Mouse (Mus musculus): ENCODE data around the gene Ube4b.

The Ube4b gene

GRCm38 (mm10) chr4:149431887-149432286 is 5.3 kb upstream of the Ube4b start:
- WGBS: 86% methylated on average over 1 of the region's 1 CpGs

DNA sequence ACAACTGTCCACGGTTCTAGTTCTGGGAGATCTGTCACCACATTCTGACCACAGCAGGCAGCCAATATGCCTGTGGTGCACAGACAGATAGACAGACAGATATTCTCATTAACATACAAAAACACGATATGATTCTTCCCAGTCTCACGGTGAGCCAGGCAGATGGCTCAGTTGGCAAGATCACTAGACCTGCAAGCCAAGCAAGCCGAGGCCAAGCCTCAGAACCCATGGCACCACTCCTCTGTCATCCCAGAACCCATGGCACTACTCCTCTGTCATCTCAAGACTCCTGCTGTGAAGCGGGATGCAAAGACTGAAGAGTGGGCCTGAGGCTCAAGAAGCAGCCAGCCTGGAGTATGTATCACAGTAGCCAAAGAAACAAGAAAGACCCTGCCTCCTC is 3.0 kb upstream of the Ube4b start:
- 62% methylated on average over 5 of the region's 5 CpGs for WGBS

GRCm38 (mm10) chr4:149425801-149426292 is 702 bp downstream of the Ube4b start:
- under 1% methylated on average over 35 of the region's 35 CpGs for WGBS

DNA sequence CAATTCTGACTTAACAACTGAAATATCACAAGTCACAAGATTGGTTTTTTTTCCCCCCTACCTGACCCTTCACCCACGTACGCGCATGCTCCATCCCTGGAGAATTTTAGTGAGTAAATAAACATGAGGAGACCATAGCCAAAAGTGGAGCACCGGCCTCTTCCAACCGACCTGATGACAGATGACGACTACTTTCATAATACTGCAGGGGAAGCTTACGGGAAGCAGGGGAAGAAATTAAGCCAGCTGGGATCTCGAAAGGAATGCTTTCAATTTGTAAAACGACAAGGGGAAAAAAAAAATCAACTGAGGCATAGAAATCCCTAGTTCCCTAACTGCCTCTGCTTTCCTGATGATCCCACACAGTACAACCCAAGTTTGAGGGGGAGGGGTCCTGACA is 1.8 kb downstream of the Ube4b start:
- WGBS: 2% methylated on average over 9 of the region's 9 CpGs

DNA sequence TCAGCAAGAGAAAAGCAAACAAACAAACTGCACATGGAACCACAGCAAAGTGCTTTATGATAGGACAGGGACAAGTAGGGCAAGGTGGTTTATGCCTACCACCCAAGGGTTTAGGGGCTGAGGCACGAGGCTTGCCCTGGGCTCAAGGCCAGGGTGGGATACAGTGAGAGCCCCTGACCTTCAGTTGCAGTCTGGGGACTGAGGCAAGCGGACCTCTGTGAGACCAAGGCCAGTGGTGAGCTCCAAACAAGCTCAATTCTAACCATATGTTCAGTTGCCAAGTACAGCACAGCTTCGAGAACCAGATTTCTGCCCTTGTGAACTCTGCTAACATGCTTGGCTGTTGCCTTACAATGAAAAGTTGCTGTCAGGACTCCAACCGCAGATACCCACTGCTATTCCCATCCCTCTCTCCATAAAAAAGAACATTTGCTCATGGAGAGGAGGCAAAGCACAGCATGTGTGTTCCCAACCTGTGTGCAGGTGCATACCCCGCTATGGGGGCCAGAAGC is 8.6 kb downstream of the Ube4b start:
- 67% methylated on average over 5 of the region's 5 CpGs for WGBS

GRCm38 (mm10) chr4:149416986-149417385 is 9.6 kb downstream of the Ube4b start:
- WGBS: 64% methylated on average over 2 of the region's 2 CpGs

- WGBS: 60% methylated on average over 10 of the region's 10 CpGs
These were observed 10.1 kb downstream of the Ube4b start for GRCm38 (mm10) chr4:149416417-149416816.

- WGBS: 25% methylated on average over 13 of the region's 13 CpGs
These were observed 10.8 kb downstream of the Ube4b start for GRCm38 (mm10) chr4:149415651-149416169.

GRCm38 (mm10) chr4:149414259-149414658 is 12.3 kb downstream of the Ube4b start:
- 87% methylated on average over 3 of the region's 3 CpGs for WGBS

DNA sequence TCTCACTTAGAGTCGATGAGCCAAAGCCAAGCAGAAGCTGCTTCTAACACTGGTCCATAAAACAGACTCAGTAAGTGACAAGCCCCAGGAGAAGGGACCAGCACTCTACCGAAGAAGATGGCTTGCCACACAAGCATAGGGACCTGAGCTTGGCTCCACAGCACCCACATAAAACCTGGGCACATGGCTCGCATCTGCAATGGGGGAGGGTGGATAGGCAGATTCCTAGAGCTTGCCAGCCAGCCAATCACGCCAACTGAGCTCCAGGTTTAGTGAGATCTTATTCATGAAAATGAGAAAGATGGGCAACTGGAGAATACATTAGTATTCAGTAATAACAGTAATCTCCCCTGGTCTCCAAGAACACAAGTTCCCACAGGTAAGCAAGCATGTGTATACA is 16.8 kb downstream of the Ube4b start:
- 52% methylated on average over 4 of the region's 4 CpGs for WGBS

DNA sequence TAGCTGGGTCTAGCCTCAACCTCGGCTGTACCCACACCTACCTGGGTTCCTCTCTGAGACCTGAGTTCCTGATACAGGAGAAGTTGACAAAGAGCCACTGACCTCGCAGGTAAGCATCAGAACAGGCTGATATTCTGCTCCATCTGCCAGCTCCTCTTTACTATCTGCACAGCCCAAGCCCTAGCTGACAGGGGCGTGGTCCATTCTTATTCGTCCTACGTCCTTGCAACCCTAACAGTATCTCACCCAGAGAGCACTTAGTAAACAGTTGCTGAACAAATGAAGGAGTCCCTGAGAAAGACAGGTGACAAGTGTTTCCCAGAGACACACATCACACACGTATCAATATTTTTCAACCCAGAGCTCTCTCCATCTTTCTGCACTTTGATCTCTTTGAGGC is 18.2 kb downstream of the Ube4b start:
- WGBS: 92% methylated on average over 6 of the region's 6 CpGs

DNA sequence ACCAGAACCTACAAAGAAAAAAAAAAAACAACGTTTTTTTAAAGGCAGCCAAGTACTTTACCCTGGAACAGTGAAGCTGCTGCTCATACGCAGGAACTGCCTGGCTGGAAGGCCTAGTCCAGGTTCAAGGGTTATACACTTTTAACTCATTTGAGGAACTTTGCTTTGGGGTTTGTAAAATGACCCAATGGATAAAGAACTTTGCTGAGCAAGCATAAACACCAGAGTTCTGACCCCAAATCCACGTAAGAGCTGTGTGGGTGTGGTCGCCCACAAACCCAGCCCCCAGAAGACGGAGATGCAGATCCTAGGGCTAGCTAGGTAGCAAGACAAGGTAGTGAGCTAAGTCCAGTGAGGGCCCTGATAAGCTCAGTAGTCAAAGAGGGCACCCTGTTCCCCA is 19.1 kb downstream of the Ube4b start:
- WGBS: 70% methylated on average over 5 of the region's 5 CpGs

- WGBS: 54% methylated on average over 16 of the region's 16 CpGs
These were observed 20.7 kb downstream of the Ube4b start for GRCm38 (mm10) chr4:149405713-149406443.

GRCm38 (mm10) chr4:149404640-149405465 is 21.7 kb downstream of the Ube4b start:
- WGBS: 40% methylated on average over 19 of the region's 19 CpGs

GRCm38 (mm10) chr4:149403037-149403436 is 23.5 kb downstream of the Ube4b start:
- 53% methylated on average over 6 of the region's 6 CpGs for WGBS

GRCm38 (mm10) chr4:149401591-149401982 is 25.0 kb downstream of the Ube4b start:
- 29% methylated on average over 8 of the region's 8 CpGs for WGBS

- 58% methylated on average over 12 of the region's 12 CpGs for WGBS
These were observed 25.5 kb downstream of the Ube4b start for GRCm38 (mm10) chr4:149400878-149401590.

DNA sequence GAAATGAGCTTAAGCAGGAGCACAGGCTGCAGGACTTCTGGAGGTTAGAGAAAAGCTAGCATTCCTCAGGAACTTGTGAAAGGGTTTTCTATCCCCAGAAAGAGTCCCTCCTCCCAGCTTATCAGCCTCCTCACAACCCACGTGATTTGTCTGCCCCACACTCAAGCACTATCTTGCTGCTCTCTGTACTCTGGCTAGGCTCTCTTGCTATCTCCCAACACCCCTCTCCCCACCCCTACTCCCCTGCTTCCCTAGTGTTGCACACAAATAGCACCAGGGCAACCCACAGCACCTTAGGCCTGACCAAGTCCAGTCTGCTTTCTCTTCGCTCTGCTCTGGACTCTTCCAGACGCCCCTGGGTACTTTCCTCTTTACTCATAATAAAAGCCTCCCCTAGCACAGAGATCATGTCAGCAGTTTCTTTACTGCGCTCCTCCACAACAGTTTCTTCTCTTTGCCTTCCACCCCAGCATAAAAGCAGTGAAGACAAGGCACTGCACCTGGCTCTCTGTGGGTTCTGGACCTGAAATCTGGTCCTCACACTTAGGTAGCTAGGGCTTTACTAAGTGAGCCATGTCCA is 27.1 kb downstream of the Ube4b start:
- WGBS: 54% methylated on average over 4 of the region's 4 CpGs

DNA sequence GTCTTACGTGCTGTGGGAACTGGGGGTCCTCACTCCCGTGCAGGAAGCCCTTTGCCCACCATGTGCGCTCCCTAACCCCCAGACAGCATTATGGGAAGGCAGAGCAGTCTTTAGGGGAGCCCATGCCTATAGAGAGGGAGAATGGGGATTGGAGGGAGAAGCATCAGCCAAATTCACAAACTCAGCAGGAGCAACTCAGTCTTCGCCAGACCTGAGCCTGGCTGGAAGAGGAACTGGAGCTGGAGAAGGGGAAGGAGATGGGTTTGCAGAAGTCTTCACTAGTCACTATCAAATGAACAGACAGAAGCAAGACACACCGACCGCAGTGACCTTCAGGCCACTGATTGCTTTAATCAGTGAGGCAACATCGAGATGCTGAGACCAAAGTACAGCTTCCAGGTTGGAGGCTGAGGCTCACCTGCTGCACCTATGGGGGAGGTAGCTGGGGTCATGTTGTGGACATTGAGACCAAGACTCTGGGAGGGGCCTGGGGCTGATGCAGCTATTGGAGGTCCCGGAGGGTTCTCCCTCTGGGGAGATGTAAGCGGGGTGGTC is 28.3 kb downstream of the Ube4b start:
- WGBS: 89% methylated on average over 9 of the region's 9 CpGs

- WGBS: 42% methylated on average over 21 of the region's 21 CpGs
These were observed 29.9 kb downstream of the Ube4b start for GRCm38 (mm10) chr4:149396433-149397306.
